Mouse (Mus musculus) heart, embryonic 12.5 days (tissue): ENCODE results near the gene Thrap3. TPM values are rescaled to one million over a fixed set of nuclear protein-coding genes. Genes with fewer than 3 reads are reported as not detected.
"Not testable (repeated sequence)": the region's sequence is repeated elsewhere in the genome, so short reads cannot be mapped to it uniquely, and the experiment has no call there.

Experiments used
- ATAC-seq: fragments of 200-750 bp; cut with Nextera tagmentation; 2 replicates; pipeline ENCODE4 v1.8.0; 2017; ENCODE audit warnings: moderate TSS enrichment, moderate library complexity; ENCODE audit not compliant: insufficient number of reproducible peaks, low FRiP score
- H3K27ac ChIP-seq: fragments of 300-500 bp; sonication (generic); 2 replicates; pipeline ENCODE4 v1.5.1; 2016; ENCODE audit warnings: mild to moderate bottlenecking, moderate library complexity; ENCODE audit not compliant: poor library complexity, severe bottlenecking
- H3K27me3 ChIP-seq: fragments of 300-500 bp; sonication (generic); replicated peaks from 2 replicates; pipeline ENCODE4 v1.6.1; 2016; ENCODE audit warnings: mild to moderate bottlenecking, moderate library complexity
- H3K36me3 ChIP-seq: fragments of 300-500 bp; sonication (generic); 2 replicates; pipeline ENCODE4 v1.6.1; 2016; ENCODE audit warnings: mild to moderate bottlenecking, moderate library complexity
- H3K4me1 ChIP-seq: fragments of 300-500 bp; sonication (generic); replicated peaks from 2 replicates; pipeline ENCODE4 v1.6.1; 2016; ENCODE audit warnings: mild to moderate bottlenecking
- H3K4me2 ChIP-seq: fragments of 300-500 bp; sonication (generic); 2 replicates; pipeline ENCODE4 v1.6.1; 2016; ENCODE audit warnings: mild to moderate bottlenecking, moderate library complexity
- H3K4me3 ChIP-seq: fragments of 300-500 bp; sonication (generic); 2 replicates; pipeline ENCODE4 v1.5.1; 2016; ENCODE audit warnings: mild to moderate bottlenecking
- H3K9ac ChIP-seq: fragments of 300-500 bp; sonication (generic); 2 replicates; pipeline ENCODE4 v1.6.1; 2016; ENCODE audit warnings: mild to moderate bottlenecking, moderate library complexity
- H3K9me3 ChIP-seq: fragments of 300-500 bp; sonication (generic); replicated peaks from 2 replicates; pipeline ENCODE4 v1.6.1; 2016; ENCODE audit warnings: mild to moderate bottlenecking, moderate library complexity
- WGBS: fragments of 180-500 bp; shearing (Covaris S2); methylation state at CpG from one replicate; pipeline ENCODE4 v1.1.7; 2016; 5-methylcytosine and 5-hydroxymethylcytosine counted together
- polyA plus RNA-seq: library from polyadenylated mRNA; unstranded; fragments of >200 nt; fragmentation: Nextera tagmentation; extraction: Ambion mirVana; gene quantifications from 2 replicates; pipeline ENCODE4 v1.2.1, GENCODE M21; 2016

The Thrap3 gene
- polyA plus RNA-seq, 1 experiment from 2014 or later: 177 TPM

DNA sequence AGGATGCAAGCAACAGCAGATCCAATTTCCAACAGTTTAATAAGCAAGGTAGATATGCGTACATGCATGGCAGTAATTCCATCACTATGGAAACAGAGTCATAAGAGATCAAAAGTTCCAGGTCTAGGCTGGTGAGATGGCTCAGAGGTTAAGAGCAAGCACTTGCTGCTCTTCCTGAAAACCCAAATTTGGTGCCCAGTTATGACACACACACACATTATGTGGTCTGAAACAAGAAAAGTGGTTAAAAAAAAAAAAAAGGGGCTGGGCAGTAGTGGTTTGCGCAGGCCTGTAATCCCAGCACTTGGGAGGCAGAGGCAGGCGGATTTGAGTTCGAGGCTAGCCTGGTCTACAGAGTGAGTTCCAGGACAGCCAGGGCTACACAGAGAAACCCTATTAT, 7.6 kb downstream of the Thrap3 start:
- Histone ChIP-seq H3K9me3 (no peaks in the 10 kb centered on the region), H3K27ac (no peak overlapping the region), H3K4me3 (no peak overlapping the region), H3K27me3 (no peaks in the 10 kb centered on the region), H3K9ac (no peak overlapping the region), H3K4me2 (no peak overlapping the region), H3K36me3 (peaks cover 43% of the 10 kb centered on the region), H3K4me1 (peaks cover 29% of the 10 kb centered on the region)
- ATAC-seq: no peak
- 89% methylated on average over 4 of the region's 4 CpGs for WGBS

DNA sequence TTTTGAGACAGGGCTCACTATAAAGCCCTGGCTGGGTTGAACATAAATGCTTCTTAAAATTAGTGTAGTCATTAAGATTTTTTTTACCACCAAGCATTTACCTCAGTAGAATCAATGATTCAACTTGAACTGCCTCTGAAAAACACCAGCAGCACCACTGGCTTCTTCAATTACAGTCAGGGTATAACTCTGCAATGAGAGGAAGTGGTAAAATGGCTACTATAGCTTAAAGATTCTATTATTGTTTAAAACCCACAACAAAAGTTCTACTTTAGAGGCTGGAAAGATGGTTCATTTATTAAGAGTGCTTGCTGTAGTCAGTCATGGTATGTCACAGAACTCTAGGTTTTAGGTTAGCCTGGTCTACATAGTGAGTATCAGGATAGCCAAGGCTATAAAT, 8.3 kb downstream of the Thrap3 start:
- H3K27me3 ChIP-seq: no peaks in the 10 kb centered on the region
- H3K27ac ChIP-seq: no peak overlapping the region
- H3K36me3 ChIP-seq: peaks cover 42% of the 10 kb centered on the region
- peaks cover 26% of the 10 kb centered on the region for H3K4me1 ChIP-seq
- no peak overlapping the region for H3K4me3 ChIP-seq
- H3K4me2 ChIP-seq: no peak overlapping the region
- H3K9me3 ChIP-seq: no peaks in the 10 kb centered on the region
- no peak overlapping the region for H3K9ac ChIP-seq
- ATAC-seq: no peak

DNA sequence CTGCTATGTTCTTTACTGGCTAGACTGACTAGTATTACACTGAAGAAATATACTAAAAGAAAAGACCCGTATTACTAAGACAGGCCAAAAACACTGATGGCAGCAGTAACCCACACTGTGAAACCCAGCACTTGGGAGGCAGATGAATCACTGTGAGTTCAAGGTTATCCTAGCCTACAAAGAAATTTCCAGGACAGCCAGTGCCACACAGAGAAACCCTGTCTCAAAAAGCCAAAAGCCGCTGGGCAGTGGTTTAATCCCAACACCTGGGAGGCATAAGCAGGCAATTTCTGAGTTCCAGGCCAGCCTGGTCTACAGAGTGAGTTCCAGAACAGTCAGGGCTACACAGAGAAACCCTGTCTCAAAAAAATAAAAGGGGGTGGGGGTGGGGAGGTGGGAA, 11.9 kb downstream of the Thrap3 start:
- Histone ChIP-seq H3K9ac (no peak overlapping the region), H3K9me3 (no peaks in the 10 kb centered on the region), H3K4me2 (no peak overlapping the region), H3K36me3 (peaks cover 58% of the 10 kb centered on the region), H3K27me3 (no peaks in the 10 kb centered on the region), H3K4me3 (no peak overlapping the region), H3K4me1 (peaks cover 7% of the 10 kb centered on the region; the same call in 1 of the 2 replicates), H3K27ac (no peak overlapping the region)
- WGBS: 89% methylated on average over 2 of the region's 2 CpGs
- ATAC-seq: no peak

DNA sequence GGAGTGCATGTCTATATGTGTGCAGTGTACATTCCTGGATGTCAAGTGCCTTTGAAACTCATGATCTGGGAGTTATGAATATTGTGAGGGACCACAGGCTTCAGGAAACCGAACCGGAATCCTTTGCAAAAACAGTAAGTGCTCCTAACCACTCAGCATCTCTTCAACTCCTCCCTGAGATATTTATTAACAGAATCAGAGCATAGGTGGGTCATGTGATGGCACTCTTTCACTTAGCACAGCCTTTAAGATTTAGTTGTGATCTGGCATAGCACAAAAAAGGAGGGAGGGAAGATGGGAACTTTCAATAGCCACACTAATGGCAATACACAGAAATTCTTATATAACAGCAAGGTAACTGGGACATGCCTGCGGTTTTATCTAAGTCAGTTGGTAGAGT, 15.5 kb downstream of the Thrap3 start:
- H3K9me3 ChIP-seq: no peaks in the 10 kb centered on the region
- H3K4me3 ChIP-seq: no peak overlapping the region
- H3K27ac ChIP-seq: no peak overlapping the region
- peaks cover 48% of the 10 kb centered on the region for H3K36me3 ChIP-seq
- H3K4me2 ChIP-seq: no peak overlapping the region
- no peaks in the 10 kb centered on the region for H3K27me3 ChIP-seq
- peaks cover 7% of the 10 kb centered on the region; the same call in 1 of the 2 replicates for H3K4me1 ChIP-seq
- H3K9ac ChIP-seq: no peak overlapping the region
- 87% methylated on average over 3 of the region's 3 CpGs for WGBS
- no peak for ATAC-seq

DNA sequence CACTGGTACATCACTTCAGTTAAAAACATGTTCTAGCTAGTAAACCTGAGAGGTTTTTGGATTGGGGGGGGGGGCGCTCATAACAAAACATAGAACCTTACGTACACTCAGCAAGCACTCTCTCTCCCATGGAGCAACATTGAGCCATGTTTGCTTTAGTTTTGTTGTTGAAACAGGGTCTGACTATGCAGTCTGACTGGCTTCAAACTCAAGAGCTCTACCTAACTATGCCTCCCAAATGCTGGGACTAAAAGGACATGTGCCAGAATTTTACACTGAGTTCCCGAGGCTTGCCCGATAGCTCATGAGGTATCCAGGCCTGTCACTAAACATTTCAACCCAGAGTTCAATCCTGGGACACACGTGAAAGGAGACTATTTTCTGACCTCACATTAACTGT, 19.5 kb downstream of the Thrap3 start:
- Histone ChIP-seq H3K4me1 (0 out of 2 replicates have a peak, but pooled peaks cover 3% of the 10 kb centered on the region), H3K4me3 (no peak overlapping the region), H3K27me3 (no peaks in the 10 kb centered on the region), H3K36me3 (peaks cover 55% of the 10 kb centered on the region), H3K9ac (no peak overlapping the region), H3K27ac (no peak overlapping the region), H3K4me2 (no peak overlapping the region), H3K9me3 (no peaks in the 10 kb centered on the region)
- no peak for ATAC-seq
- 86% methylated on average over 5 of the region's 5 CpGs for WGBS

DNA sequence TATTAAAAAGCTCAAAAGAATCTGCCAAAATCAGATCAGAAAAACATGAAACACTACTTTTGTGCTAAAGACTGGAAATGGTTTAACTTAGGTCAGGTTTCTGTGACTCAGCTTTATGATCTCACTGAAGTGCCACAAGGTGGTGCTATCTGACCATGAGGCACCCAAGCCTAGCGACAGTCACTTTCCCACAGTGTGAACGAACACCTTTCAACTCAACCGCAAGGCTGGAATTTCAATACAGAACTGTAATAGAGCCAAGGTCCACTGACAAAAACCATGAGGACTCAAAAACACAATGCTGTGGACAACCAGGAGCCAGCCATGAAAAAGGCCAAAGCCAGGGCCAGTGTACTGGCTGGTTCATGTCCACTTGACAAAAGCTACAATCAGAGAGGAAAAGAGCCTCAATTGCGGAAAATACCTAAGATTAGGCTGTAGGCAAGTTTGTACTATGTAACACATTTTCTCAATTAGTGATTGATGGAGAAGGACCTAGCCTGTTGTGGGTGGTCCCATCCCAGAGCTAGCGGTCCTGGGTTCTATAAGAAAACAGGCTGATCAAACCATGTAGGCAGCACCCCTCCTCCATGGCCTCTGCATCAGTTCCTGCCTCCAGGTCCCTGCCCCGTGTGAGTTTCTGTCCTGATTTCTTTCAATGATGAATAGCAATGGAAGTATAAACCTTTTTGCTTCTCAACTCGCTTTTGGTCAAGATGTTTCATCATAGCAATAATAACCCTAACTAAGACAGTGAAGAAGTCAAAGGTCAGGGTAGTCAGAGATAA, 21.2 kb downstream of the Thrap3 start:
- Histone ChIP-seq H3K27me3 (no peaks in the 10 kb centered on the region), H3K9me3 (no peaks in the 10 kb centered on the region), H3K27ac (0 out of 2 replicates have a peak overlapping the region, but pooled peaks have one; percentile 18), H3K36me3 (peaks cover 64% of the 10 kb centered on the region), H3K4me3 (no peak overlapping the region), H3K4me1 (0 out of 2 replicates have a peak, but pooled peaks cover 3% of the 10 kb centered on the region), H3K9ac (no peak overlapping the region), H3K4me2 (no peak overlapping the region)
- 54% methylated on average over 7 of the region's 7 CpGs for WGBS
- 0 out of 2 replicates have a peak, but pooled peaks have one; percentile 53 for ATAC-seq

DNA sequence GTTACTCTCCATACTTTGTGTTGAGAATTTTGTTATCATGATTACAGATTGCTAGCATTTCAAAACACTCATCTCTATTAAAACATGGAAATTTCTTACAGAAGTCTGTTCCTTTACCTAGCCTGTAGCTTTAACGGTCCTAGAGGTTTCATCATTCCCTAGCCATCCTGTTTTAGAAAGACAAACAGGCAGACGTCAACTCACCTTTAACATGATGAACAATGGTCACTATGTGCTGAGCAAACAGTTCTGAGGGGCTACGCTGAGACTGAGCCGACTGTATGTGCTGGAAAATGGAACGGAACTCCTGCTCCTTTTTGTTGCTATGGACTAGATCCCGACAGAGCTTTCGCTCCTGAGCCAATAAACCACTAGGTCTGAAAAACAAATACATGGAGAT, 26.6 kb downstream of the Thrap3 start:
- ATAC-seq, H3K9ac ChIP-seq, H3K4me3 ChIP-seq, H3K4me2 ChIP-seq, H3K27ac ChIP-seq, H3K9me3 ChIP-seq, H3K27me3 ChIP-seq, H3K4me1 ChIP-seq: not testable (repeated sequence)
- WGBS: 92% methylated on average over 7 of the region's 7 CpGs
- H3K36me3 ChIP-seq: peaks cover 85% of the 10 kb centered on the region

DNA sequence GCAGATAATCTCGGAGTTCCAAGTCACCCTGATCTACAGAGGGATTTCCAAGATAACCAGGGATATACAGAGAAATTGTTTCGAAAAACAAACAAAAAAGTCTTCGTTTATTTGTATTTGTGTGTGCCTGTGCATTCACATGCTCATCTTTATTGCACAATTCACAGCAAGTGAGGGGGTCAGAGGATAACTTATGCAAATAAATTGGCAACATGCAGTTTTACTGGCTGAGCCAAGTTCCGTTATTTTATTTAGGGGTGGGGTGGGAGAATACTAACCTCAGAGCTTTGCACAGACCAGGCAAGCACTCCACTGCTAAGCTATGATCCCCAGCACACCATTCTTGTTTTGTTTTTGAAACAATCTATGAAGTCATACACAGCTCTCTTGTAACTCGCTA, 28.8 kb downstream of the Thrap3 start:
- Histone ChIP-seq H3K36me3 (peaks cover 87% of the 10 kb centered on the region), H3K27ac (no peak overlapping the region), H3K4me3 (no peak overlapping the region), H3K27me3 (no peaks in the 10 kb centered on the region), H3K4me2 (no peak overlapping the region), H3K9ac (no peak overlapping the region), H3K9me3 (no peaks in the 10 kb centered on the region), H3K4me1 (no peaks in the 10 kb centered on the region)
- ATAC-seq: no peak
- 92% methylated on average over 5 of the region's 5 CpGs for WGBS

DNA sequence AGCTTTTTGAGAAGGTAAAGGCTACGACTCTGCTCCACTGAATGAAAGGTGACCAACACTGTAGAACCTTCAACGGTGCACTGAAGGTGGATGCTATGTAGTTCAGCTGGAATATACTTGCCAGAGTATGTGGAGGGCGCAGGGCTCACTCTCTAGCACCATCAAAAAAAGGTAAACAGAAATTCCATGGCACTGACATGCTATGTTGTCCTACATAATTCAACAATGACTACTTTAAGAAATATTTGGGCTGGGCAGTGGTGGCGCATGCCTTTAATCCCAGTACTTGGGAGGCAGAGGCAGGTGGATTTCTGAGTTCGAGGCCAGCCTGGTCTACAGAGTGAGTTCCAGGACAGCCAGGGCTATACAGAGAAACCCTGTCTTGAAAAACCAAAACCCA, 31.8 kb downstream of the Thrap3 start:
- H3K9ac ChIP-seq, H3K27me3 ChIP-seq, H3K4me2 ChIP-seq, H3K27ac ChIP-seq, H3K9me3 ChIP-seq, H3K4me3 ChIP-seq, ATAC-seq: not testable (repeated sequence)
- Histone ChIP-seq H3K36me3 (peaks cover 94% of the 10 kb centered on the region), H3K4me1 (peaks cover 13% of the 10 kb centered on the region)
- WGBS: 95% methylated on average over 5 of the region's 5 CpGs

DNA sequence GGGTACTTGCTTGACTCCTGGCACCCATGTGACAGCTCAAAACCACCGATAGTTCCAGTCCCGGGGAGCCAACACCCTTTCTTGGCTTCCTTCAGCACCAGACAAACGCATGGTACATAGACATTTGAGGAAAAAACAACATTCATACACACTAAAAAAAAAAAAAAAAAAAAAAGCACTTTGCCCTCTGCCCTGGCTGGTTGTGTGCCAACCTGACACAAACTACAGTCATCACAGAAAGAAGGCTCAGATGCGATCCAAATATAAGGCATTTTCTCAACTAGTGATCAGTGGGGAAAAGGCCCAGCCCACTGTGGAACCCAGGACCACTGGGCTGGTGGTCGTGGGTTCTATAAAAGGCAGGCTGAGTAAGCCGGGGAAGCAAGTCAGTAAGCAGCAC, 33.7 kb downstream of the Thrap3 start:
- 85% methylated on average over 6 of the region's 6 CpGs for WGBS
- Histone ChIP-seq H3K9me3 (no peaks in the 10 kb centered on the region), H3K4me1 (peaks cover 13% of the 10 kb centered on the region), H3K9ac (no peak overlapping the region), H3K36me3 (peaks cover 82% of the 10 kb centered on the region), H3K27ac (no peak overlapping the region), H3K4me3 (no peak overlapping the region), H3K4me2 (no peak overlapping the region), H3K27me3 (no peaks in the 10 kb centered on the region)
- no peak for ATAC-seq

DNA sequence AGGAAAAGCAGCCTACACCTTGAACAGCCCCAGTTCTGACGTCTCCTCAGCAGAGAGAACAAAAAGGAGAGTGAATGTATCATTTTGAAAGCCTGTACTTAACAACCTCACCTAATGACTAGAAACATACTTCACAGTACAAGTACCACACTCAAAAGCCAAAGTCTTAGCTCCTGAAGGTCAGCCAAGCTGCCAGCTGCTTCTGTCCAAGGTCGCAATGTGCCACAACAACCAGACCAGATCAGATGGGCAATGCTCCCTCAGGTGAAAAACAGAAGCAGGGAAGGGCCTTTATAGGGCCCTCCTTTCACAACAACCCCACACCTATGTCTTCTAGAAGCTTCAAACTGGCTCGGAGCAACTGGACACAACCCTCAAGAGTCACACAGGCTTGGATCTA, 36.5 kb downstream of the Thrap3 start:
- H3K9ac ChIP-seq: peak overlapping the region; percentile 13; the same call in 1 of the 2 replicates

DNA sequence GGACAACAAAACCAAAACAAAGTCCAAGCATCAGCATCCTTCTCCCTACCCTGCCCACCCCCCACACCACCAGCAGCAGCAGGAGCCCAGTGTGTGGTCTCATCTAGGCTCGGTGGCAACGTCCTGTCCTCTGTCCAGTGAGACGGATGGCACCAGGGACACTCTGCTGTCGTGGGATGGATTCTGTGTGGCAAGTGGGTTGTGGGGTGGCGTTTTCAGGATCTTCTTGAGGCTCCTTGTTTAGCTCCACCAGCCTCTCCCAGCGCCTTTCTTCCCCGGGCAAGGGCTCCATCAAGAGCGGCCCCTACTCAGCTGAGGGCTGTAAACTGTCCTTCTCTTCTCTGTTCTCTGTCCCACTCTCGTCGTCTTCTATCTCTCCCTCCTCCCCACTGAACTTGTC, 37.5 kb downstream of the Thrap3 start:
- H3K4me3 ChIP-seq: not testable (repeated sequence)
- H3K4me1 ChIP-seq: peaks cover 29% of the 10 kb centered on the region
- peaks cover 54% of the 10 kb centered on the region for H3K36me3 ChIP-seq

More for the DNA sequence above, 36.5 kb downstream of the Thrap3 start:
- ATAC-seq: no peak
- H3K27ac ChIP-seq: peak overlapping the region; percentile 53
- H3K4me1 ChIP-seq: peaks cover 29% of the 10 kb centered on the region
- WGBS: 72% methylated on average over 3 of the region's 3 CpGs
- no peaks in the 10 kb centered on the region for H3K9me3 ChIP-seq
- H3K4me3 ChIP-seq: no peak overlapping the region
- H3K36me3 ChIP-seq: peaks cover 62% of the 10 kb centered on the region
- H3K27me3 ChIP-seq: no peaks in the 10 kb centered on the region
- H3K4me2 ChIP-seq: no peak overlapping the region

More for the DNA sequence above, 37.5 kb downstream of the Thrap3 start:
- 74% methylated on average over 9 of the region's 10 CpGs for WGBS
- not testable (repeated sequence) for H3K9me3 ChIP-seq, H3K27ac ChIP-seq, H3K27me3 ChIP-seq, ATAC-seq, H3K9ac ChIP-seq, H3K4me2 ChIP-seq
